Mouse (Mus musculus) gastrocnemius, adult 18-20 months (tissue): ENCODE measurements around the gene Mpv17. TPM values are rescaled to one million over a fixed set of nuclear protein-coding genes. Genes with fewer than 3 reads are reported as not detected.

ENCODE experiments used
- DNase-seq: peaks from one replicate; pipeline ENCODE4 v3.0.0; 2021; ENCODE audit warnings: low spot score
- long read RNA-seq, 2 experiments: library from polyadenylated mRNA; stranded (forward); transcript quantifications; one replicate each; pipeline ENCODE4 v2.0.0; 2021
- total RNA-seq, 2 experiments: library from RNA; stranded (reverse); gene quantifications; 2 replicates each; pipeline ENCODE4 v1.2.3; 2021

The Mpv17 gene
- 10 to 100 TPM; 18.8 to 22.0 TPM for total RNA-seq
- long read RNA-seq, experiment 1, transcript Mpv17-201 (8 exons, 1,724 nt) = major isoform, 20 of 28 reads
- long read RNA-seq, experiment 1, partial matches to known transcripts = 1 of 28 reads
- long read RNA-seq, experiment 1, other reads (novel, unspliced or antisense) = 2 of 28 reads
- long read RNA-seq, experiment 2, transcript Mpv17-201 (8 exons, 1,724 nt) = major isoform, 21 of 37 reads
- long read RNA-seq, experiment 2, transcript Mpv17-202 (7 exons, 1,653 nt) = minor isoform, 10 of 37 reads
- long read RNA-seq, experiment 2, partial matches to known transcripts = 3 of 37 reads
- long read RNA-seq, experiment 2, other reads (novel, unspliced or antisense) = 2 of 37 reads

- peak; percentile 84 for DNase-seq
Measured at GRCm38 (mm10) chr5:31154152-31154553, at the start of gene Mpv17. Gene Mpv17 (minus strand): TSS chr5:31154251.

- no peak for DNase-seq
Measured at GRCm38 (mm10) chr5:31202933-31203332, 48.9 kb upstream of the Mpv17 start.

GRCm38 (mm10) chr5:31201742-31202590 is 47.9 kb upstream of the Mpv17 start, which contains the start of gene Zfp513:
Gene Zfp513 (minus strand): TSS chr5:31202303.
- DNase-seq = peak; percentile 97

GRCm38 (mm10) chr5:31201042-31201741 is 47.1 kb upstream of the Mpv17 start:
- DNase-seq = no peak

GRCm38 (mm10) chr5:31200327-31200768 is 46.3 kb upstream of the Mpv17 start:
- no peak for DNase-seq

- DNase-seq = no peak
Measured at GRCm38 (mm10) chr5:31199893-31200292, 45.8 kb upstream of the Mpv17 start.

- DNase-seq = no peak
Measured at GRCm38 (mm10) chr5:31199321-31199892, 45.4 kb upstream of the Mpv17 start.

GRCm38 (mm10) chr5:31198616-31199320 is 44.7 kb upstream of the Mpv17 start:
- DNase-seq = no peak

GRCm38 (mm10) chr5:31198170-31198569 is 44.1 kb upstream of the Mpv17 start:
- DNase-seq = no peak

GRCm38 (mm10) chr5:31197072-31197471 is 43.0 kb upstream of the Mpv17 start:
- DNase-seq = no peak

- no peak for DNase-seq
Measured at GRCm38 (mm10) chr5:31196207-31196606, 42.2 kb upstream of the Mpv17 start.

- DNase-seq = no peak
Measured at GRCm38 (mm10) chr5:31195671-31196070, 41.6 kb upstream of the Mpv17 start.

GRCm38 (mm10) chr5:31194486-31195485 is 40.7 kb upstream of the Mpv17 start:
- no peak for DNase-seq

GRCm38 (mm10) chr5:31193631-31194281 is 39.7 kb upstream of the Mpv17 start:
- no peak for DNase-seq

GRCm38 (mm10) chr5:31192939-31193630 is 39.0 kb upstream of the Mpv17 start, which contains the start of the genes Snx17 and Eif2b4:
Gene Snx17 (plus strand): TSS chr5:31193227.
Gene Eif2b4 (minus strand): TSS chr5:31193430.
- peak; percentile 99 for DNase-seq

GRCm38 (mm10) chr5:31192045-31192938 is 38.2 kb upstream of the Mpv17 start:
- no peak for DNase-seq

- no peak for DNase-seq
Measured at GRCm38 (mm10) chr5:31190201-31190600, 36.1 kb upstream of the Mpv17 start.
